Mouse (Mus musculus) right cerebral cortex, adult 2 months (tissue): ENCODE results near the gene Gramd4.

ENCODE experiments used
- DNase-seq, 2 experiments: peaks; one replicate each; pipeline ENCODE4 v3.0.0; 2021 to 2022; ENCODE audit warnings: low spot score in 2 of 2

The Gramd4 gene

DNA sequence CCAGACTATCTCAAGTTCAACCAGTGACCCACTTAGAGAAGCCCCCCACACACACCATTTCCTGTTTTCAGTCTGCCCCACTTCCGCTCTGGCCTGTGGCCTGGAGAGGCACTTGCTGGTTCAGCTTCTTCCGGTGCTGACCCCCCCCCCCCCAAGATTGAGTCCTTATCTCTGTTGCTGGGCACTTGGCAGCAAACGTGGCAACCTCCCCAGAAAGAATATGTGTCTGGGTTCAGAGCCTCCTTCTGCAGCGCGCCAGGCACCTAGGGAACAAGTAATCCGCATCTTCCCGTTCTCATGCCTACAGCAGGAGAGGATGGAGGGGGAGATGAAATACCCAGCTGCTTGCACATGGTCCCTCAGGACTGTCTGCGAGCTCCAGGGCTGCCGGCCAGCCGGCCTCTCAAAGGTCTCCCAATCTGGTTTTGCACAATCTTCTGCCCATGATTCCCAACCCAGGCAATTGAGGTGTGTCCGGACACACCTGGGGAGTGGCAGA lies 124.5 kb downstream of the Gramd4 start:
- no peak for DNase-seq

DNA sequence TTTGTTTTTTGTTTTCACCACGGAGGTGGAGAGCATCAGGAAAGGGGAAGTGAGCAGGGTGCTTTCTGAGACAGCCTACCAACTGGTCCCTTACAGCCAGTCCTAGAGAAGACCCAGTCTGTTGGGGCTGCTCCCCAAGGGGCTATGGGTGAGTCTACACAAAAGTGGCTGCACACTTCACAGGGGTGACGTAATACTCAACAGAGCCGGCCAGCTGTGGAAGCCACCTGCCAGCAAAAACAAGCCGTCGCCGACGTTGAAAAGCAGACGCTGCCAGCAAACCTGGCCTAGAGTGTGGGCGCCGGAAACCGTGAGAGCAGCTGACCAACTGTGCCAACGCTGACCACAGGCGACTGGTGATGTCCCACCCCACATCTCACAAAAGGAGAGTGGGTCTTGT lies 125.2 kb downstream of the Gramd4 start:
- DNase-seq, result peak; percentile 55 to 67

GRCm38 (mm10) chr15:86183484-86183883 lies 126.0 kb downstream of the Gramd4 start:
- DNase-seq, result no peak

DNA sequence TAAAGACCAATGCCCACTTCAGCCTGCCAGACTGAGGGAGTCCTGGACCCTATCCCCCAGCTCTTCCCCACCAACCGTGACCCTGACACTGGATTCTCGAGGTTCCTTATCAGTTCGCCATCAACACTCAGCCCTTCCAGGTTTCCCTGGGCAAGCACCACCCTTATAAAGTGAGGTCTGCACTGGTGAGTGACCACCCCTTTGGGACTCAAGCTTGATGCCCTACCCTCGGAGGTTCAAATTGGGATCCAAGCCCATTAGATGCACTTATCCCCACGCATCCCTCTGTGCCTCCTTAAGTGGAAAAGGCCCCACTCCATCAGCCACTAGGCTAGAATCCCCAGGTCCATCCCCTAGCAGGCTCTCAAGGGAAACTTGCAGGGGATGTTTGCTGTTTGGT lies 126.6 kb downstream of the Gramd4 start:
- no peak for DNase-seq

GRCm38 (mm10) chr15:86184851-86185688 lies 127.6 kb downstream of the Gramd4 start:
- DNase-seq, result peak in 1 of 2 experiments; percentile 66

- peak; percentile 83 to 85 for DNase-seq
Observed at GRCm38 (mm10) chr15:86185689-86186569, 128.4 kb downstream of the Gramd4 start, which contains the start of gene Cerk. Gene Cerk (minus strand): TSS chr15:86186141.

DNA sequence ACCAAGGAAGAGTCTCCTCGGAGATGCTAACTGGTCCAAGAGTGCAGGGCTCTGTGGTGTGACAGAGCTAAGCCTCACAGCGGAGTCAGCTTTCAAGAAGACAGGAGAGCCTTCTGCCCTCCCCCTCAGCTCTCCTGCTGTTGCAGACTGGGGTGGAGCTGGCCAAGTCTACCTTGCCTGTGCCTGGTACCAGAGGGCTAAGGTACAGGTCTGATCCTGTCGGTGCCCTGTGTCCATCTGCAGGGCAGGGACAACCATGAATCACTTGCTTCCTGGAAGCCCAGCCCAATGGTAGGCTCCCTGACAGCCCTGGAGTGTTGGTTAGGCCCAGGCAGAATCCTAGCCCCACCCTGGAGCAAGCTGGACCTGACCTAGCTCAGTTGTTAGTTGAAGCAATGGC lies 129.2 kb downstream of the Gramd4 start:
- no peak for DNase-seq
